8 mouse cellular contexts compared by ENCODE assay signal in genomic region chr3:57301921-57302539, GRCm38 (mm10). TPM values are rescaled to one million over a fixed set of nuclear protein-coding genes. Genes with fewer than 3 reads are reported as not detected.
DNase-seq lines count a peak whose midpoint lies in the region; ATAC-seq and TF ChIP-seq lines count a peak whose summit lies in the region.

Gene Tm4sf1 (minus strand): TSS chr3:57301988.

- H3K9me3 ChIP-seq in intestine, embryonic 15.5 days: no peaks in the 10 kb centered on the region
- H3K9me3 ChIP-seq in midbrain, postnatal 0 days (ENCODE audit: low read length): no peaks in the 10 kb centered on the region

- no peaks in the 10 kb centered on the region for H3K4me1 ChIP-seq in intestine, embryonic 15.5 days (replicated peaks)
- no peaks in the 10 kb centered on the region for H3K4me1 ChIP-seq in midbrain, postnatal 0 days (ENCODE audit: insufficient read depth, low read length)

- H3K27me3 ChIP-seq in intestine, embryonic 15.5 days (replicated peaks): no peaks in the 10 kb centered on the region
- no peaks in the 10 kb centered on the region for H3K27me3 ChIP-seq in midbrain, postnatal 0 days (ENCODE audit: insufficient read depth, low read length)

- no peak for TF ChIP-seq CTCF in midbrain, postnatal 0 days (IDR thresholded peaks at IDR 0.05)

- intact Hi-C loops in gastrocnemius, postnatal 36 days (cut with DNase I): no loop called here

- no peak within 1 kb of the TSS for H3K27ac ChIP-seq in intestine, embryonic 15.5 days
- no peak within 1 kb of the TSS for H3K27ac ChIP-seq in midbrain, postnatal 0 days (ENCODE audit: low read depth, low read length)

- ATAC-seq in intestine, embryonic 15.5 days: no peak
- no peak for ATAC-seq in midbrain, postnatal 0 days (ENCODE audit: low FRiP score)

- no peak within 1 kb of the TSS for H3K4me3 ChIP-seq in intestine, embryonic 15.5 days (replicated peaks)
- H3K4me3 ChIP-seq in midbrain, postnatal 0 days (ENCODE audit: low read depth, low read length): no peak within 1 kb of the TSS

- H3K36me3 ChIP-seq in intestine, embryonic 15.5 days: no peaks in the 10 kb centered on the region
- no peaks in the 10 kb centered on the region for H3K36me3 ChIP-seq in midbrain, postnatal 0 days (ENCODE audit: insufficient read depth, low read length)

- no peak for DNase-seq in frontal cortex, adult 2 months (ENCODE audit: extremely low spot score in 1 of 2, low spot score in 1 of 2)
- DNase-seq in frontal cortex, postnatal 10 days (ENCODE audit: low spot score in 2 of 2): no peak
- peak; percentile 51 for DNase-seq in NIH3T3 (ENCODE audit: low read depth)
- DNase-seq in gastrocnemius, postnatal 36 days: no peak
- peak; percentile 35 for DNase-seq in midbrain, postnatal 0 days (ENCODE audit: low spot score)
- DNase-seq in cerebellum, postnatal 36 days: no peak
- no peak for DNase-seq in ovary, postnatal 36 days (ENCODE audit: low spot score)

- no peak within 1 kb of the TSS for H3K9ac ChIP-seq in intestine, embryonic 15.5 days
- no peak within 1 kb of the TSS for H3K9ac ChIP-seq in midbrain, postnatal 0 days (replicated peaks; ENCODE audit: low read length, poor library complexity, severe bottlenecking)

- H3K4me2 ChIP-seq in intestine, embryonic 15.5 days (replicated peaks): no peak within 1 kb of the TSS
- no peak within 1 kb of the TSS for H3K4me2 ChIP-seq in midbrain, postnatal 0 days (ENCODE audit: low read depth, low read length, poor library complexity, severe bottlenecking)

- WGBS in intestine, embryonic 15.5 days: 78% methylated on average over 2 of the region's 2 CpGs
- WGBS in midbrain, postnatal 0 days: 61% methylated on average over 2 of the region's 2 CpGs

RNA-seq across cellular contexts. Expression of gene Tm4sf1, which starts in this region (rescaled TPM):
- polyA plus RNA-seq in frontal cortex, adult 2 months (2012; rRNA removed): 34.1 and 34.5 TPM in 2 replicates
- 10 to 100 TPM; 18.9 TPM for total RNA-seq in gastrocnemius, postnatal 36 days (2021)
- polyA plus RNA-seq in intestine, embryonic 15.5 days (2015; fragmentation: Nextera tagmentation; extraction: Ambion mirVana): 71.3 and 72.9 TPM in 2 replicates
- 17.7 and 23.0 TPM in 2 replicates for total RNA-seq in midbrain, postnatal 0 days (2014; rRNA removed)
- 27.8 and 32.4 TPM in 2 replicates for polyA plus RNA-seq in midbrain, postnatal 0 days (2015; fragmentation: Nextera tagmentation; extraction: Ambion mirVana)

Comparison
In these comparisons a context has a peak if more than half of its experiments do, and no peak if none do; other contexts are left out.
1. DNase-seq: peak in NIH3T3 (single experiment) and midbrain, postnatal 0 days (single experiment); none in frontal cortex, adult 2 months (0 of 2), frontal cortex, postnatal 10 days (0 of 2), gastrocnemius, postnatal 36 days (0 of 2), cerebellum, postnatal 36 days (0 of 2) and ovary, postnatal 36 days (single experiment).